Mouse (Mus musculus): ENCODE measurements around the gene Ifngr2.
"Not testable (repeated sequence)": the region's sequence is repeated elsewhere in the genome, so short reads cannot be mapped to it uniquely, and the experiment has no call there.

Ifngr2 gene

GRCm38 (mm10) chr16:91546836-91547741 is at the start of gene Ifngr2:
Gene Ifngr2, plus strand, starts transcription at chr16:91547072.
- DNase-seq (ENCODE audit: low read depth in 1 of 2, low spot score in 2 of 2) = peak in 1 of 2 experiments; percentile 63

GRCm38 (mm10) chr16:91498041-91498440 is 48.8 kb upstream of the Ifngr2 start:
- DNase-seq (ENCODE audit: low read depth in 1 of 2, low spot score in 2 of 2) = no peak

- DNase-seq (ENCODE audit: low read depth in 1 of 2, low spot score in 2 of 2) = no peak
Measured at GRCm38 (mm10) chr16:91504701-91505100, 42.2 kb upstream of the Ifngr2 start.

- no peak for DNase-seq (ENCODE audit: low read depth in 1 of 2, low spot score in 2 of 2)
Measured at GRCm38 (mm10) chr16:91505116-91505601, 41.7 kb upstream of the Ifngr2 start.

GRCm38 (mm10) chr16:91506396-91506795 is 40.5 kb upstream of the Ifngr2 start:
- no peak for DNase-seq (ENCODE audit: low read depth in 1 of 2, low spot score in 2 of 2)

- peak; percentile 68 to 79 for DNase-seq (ENCODE audit: low read depth in 1 of 2, low spot score in 2 of 2)
Measured at GRCm38 (mm10) chr16:91512161-91512787, 34.6 kb upstream of the Ifngr2 start.

- no peak for DNase-seq (ENCODE audit: low read depth in 1 of 2, low spot score in 2 of 2)
Measured at GRCm38 (mm10) chr16:91513099-91513498, 33.8 kb upstream of the Ifngr2 start.

- DNase-seq (ENCODE audit: low read depth in 1 of 2, low spot score in 2 of 2) = no peak
Measured at GRCm38 (mm10) chr16:91517020-91517419, 29.9 kb upstream of the Ifngr2 start.

- peak; percentile 49 to 68 for DNase-seq (ENCODE audit: low read depth in 1 of 2, low spot score in 2 of 2)
Measured at GRCm38 (mm10) chr16:91522040-91522439, 24.8 kb upstream of the Ifngr2 start.

GRCm38 (mm10) chr16:91522479-91523309 is 24.2 kb upstream of the Ifngr2 start:
- peak; percentile 79 to 84 for DNase-seq (ENCODE audit: low read depth in 1 of 2, low spot score in 2 of 2)

GRCm38 (mm10) chr16:91524206-91524605 is 22.7 kb upstream of the Ifngr2 start:
- DNase-seq (ENCODE audit: low read depth in 1 of 2, low spot score in 2 of 2) = no peak

- DNase-seq (ENCODE audit: low read depth in 1 of 2, low spot score in 2 of 2) = no peak
Measured at GRCm38 (mm10) chr16:91526274-91526673, 20.6 kb upstream of the Ifngr2 start.

GRCm38 (mm10) chr16:91527051-91527450 is 19.8 kb upstream of the Ifngr2 start:
- DNase-seq (ENCODE audit: low read depth in 1 of 2, low spot score in 2 of 2) = peak; percentile 73 to 74

- no peak for DNase-seq (ENCODE audit: low read depth in 1 of 2, low spot score in 2 of 2)
Measured at GRCm38 (mm10) chr16:91527500-91527899, 19.4 kb upstream of the Ifngr2 start.

- DNase-seq (ENCODE audit: low read depth in 1 of 2, low spot score in 2 of 2) = no peak
Measured at GRCm38 (mm10) chr16:91528578-91528977, 18.3 kb upstream of the Ifngr2 start.

- DNase-seq (ENCODE audit: low read depth in 1 of 2, low spot score in 2 of 2) = not testable (repeated sequence)
Measured at GRCm38 (mm10) chr16:91530830-91531229, 16.0 kb upstream of the Ifngr2 start.

- no peak for DNase-seq (ENCODE audit: low read depth in 1 of 2, low spot score in 2 of 2)
Measured at GRCm38 (mm10) chr16:91531856-91532255, 15.0 kb upstream of the Ifngr2 start.

GRCm38 (mm10) chr16:91532429-91532828 is 14.4 kb upstream of the Ifngr2 start:
- DNase-seq (ENCODE audit: low read depth in 1 of 2, low spot score in 2 of 2) = no peak

- DNase-seq (ENCODE audit: low read depth in 1 of 2, low spot score in 2 of 2) = no peak
Measured at GRCm38 (mm10) chr16:91533097-91534001, 13.5 kb upstream of the Ifngr2 start.

- no peak for DNase-seq (ENCODE audit: low read depth in 1 of 2, low spot score in 2 of 2)
Measured at GRCm38 (mm10) chr16:91534477-91534876, 12.4 kb upstream of the Ifngr2 start.
